Mouse (Mus musculus) C2C12 (cell line): ENCODE data around the gene Pld6. TPM values are rescaled to one million over a fixed set of nuclear protein-coding genes. Genes with fewer than 3 reads are reported as not detected.
A peak's percentile ranks its signal among the peaks of the same experiment; 100 is the strongest.

Experiments
- H3K27me3 ChIP-seq: one replicate; pipeline ENCODE4 v1.6.1; 2011; ENCODE audit not compliant: control insufficient read depth, insufficient read depth, insufficient read length
- H3K36me3 ChIP-seq: one replicate; pipeline ENCODE4 v1.6.1; 2011; ENCODE audit not compliant: control insufficient read depth, insufficient read depth
- H3K4me3 ChIP-seq: one replicate; pipeline ENCODE4 v1.5.1; 2011; ENCODE audit warnings: mild to moderate bottlenecking, control low read depth; ENCODE audit not compliant: poor library complexity, insufficient read depth, severe bottlenecking
- H3K79me2 ChIP-seq: one replicate; pipeline ENCODE4 v1.6.1; 2011; ENCODE audit not compliant: control insufficient read depth, insufficient read depth
- H3K79me3 ChIP-seq: one replicate; pipeline ENCODE4 v1.6.1; 2011; ENCODE audit warnings: low read depth, control low read depth
- H3ac ChIP-seq: one replicate; pipeline ENCODE3; 2011; ENCODE audit warnings: low read depth; ENCODE audit not compliant: control insufficient read depth, insufficient read length
- CEBPB ChIP-seq: IDR thresholded peaks from one replicate; pipeline ENCODE4 v1.6.1; 2011; ENCODE audit warnings: low read depth, mild to moderate bottlenecking, control low read depth, moderate library complexity
- CTCF ChIP-seq: IDR thresholded peaks from one replicate; pipeline ENCODE4 v1.5.1; 2011; ENCODE audit not compliant: control insufficient read depth, insufficient read depth, insufficient read length
- FOSL1 ChIP-seq: IDR thresholded peaks from one replicate; pipeline ENCODE4 v1.8.0; 2011; ENCODE audit warnings: mild to moderate bottlenecking, low read length; ENCODE audit not compliant: poor library complexity, insufficient read depth, severe bottlenecking
- MAX ChIP-seq: IDR thresholded peaks from one replicate; pipeline ENCODE4 v1.6.1; 2011; ENCODE audit warnings: mild to moderate bottlenecking, control low read depth
- MYOD1 ChIP-seq: IDR thresholded peaks from one replicate; pipeline ENCODE4 v1.6.1; 2011; ENCODE audit warnings: low read depth; ENCODE audit not compliant: control insufficient read depth, insufficient read length
- MYOG ChIP-seq: IDR thresholded peaks from one replicate; pipeline ENCODE4 v1.6.1; 2011; ENCODE audit not compliant: control insufficient read depth, insufficient read length; ENCODE audit errors: extremely low read depth
- USF1 ChIP-seq: IDR thresholded peaks from one replicate; pipeline ENCODE4 v1.6.1; 2011; ENCODE audit warnings: low read depth, mild to moderate bottlenecking, control low read depth, moderate library complexity
- polyA plus RNA-seq: library from polyadenylated mRNA; unstranded; fragments of >200 nt; fragmentation: generic; extraction: Trizol; gene quantifications from one replicate; pipeline ENCODE4 v1.2.1, GENCODE M21; 2012; ENCODE audit warnings: missing spikeins

The Pld6 gene
- polyA plus RNA-seq, 1 experiment, result 0.02 TPM

- Histone ChIP-seq H3ac (peak overlapping the region; percentile 75), H3K4me3 (peak overlapping the region; percentile 79), H3K79me3 (peaks cover 2% of the 10 kb centered on the region), H3K36me3 (peaks cover 28% of the 10 kb centered on the region), H3K27me3 (no peaks in the 10 kb centered on the region), H3K79me2 (peaks cover 26% of the 10 kb centered on the region)
- no peak for TF ChIP-seq CTCF
- no peak for TF ChIP-seq MYOG
- no peak for TF ChIP-seq FOSL1
- no peak for TF ChIP-seq MYOD1
- TF ChIP-seq USF1, result no peak
- TF ChIP-seq MAX, result no peak
- no peak for TF ChIP-seq CEBPB
Measured at GRCm38 (mm10) chr11:59808170-59808960, 20.9 kb upstream of the Pld6 start.

- H3ac ChIP-seq, result no peak overlapping the region
- no peaks in the 10 kb centered on the region for H3K27me3 ChIP-seq
- peaks cover 26% of the 10 kb centered on the region for H3K79me2 ChIP-seq
- H3K4me3 ChIP-seq, result no peak overlapping the region
- peaks cover 2% of the 10 kb centered on the region for H3K79me3 ChIP-seq
- TF ChIP-seq CTCF, result no peak
- H3K36me3 ChIP-seq, result peaks cover 45% of the 10 kb centered on the region
Measured at GRCm38 (mm10) chr11:59805656-59806055, 18.2 kb upstream of the Pld6 start.

- TF ChIP-seq MYOD1 (peak; percentile 63), MYOG (no peak), USF1 (no peak), FOSL1 (no peak)
- Histone ChIP-seq H3K79me2 (peaks cover 26% of the 10 kb centered on the region), H3K27me3 (no peaks in the 10 kb centered on the region), H3K36me3 (peaks cover 49% of the 10 kb centered on the region), H3ac (no peak overlapping the region), H3K4me3 (no peak overlapping the region), H3K79me3 (peaks cover 2% of the 10 kb centered on the region)
Measured at GRCm38 (mm10) chr11:59805256-59805655, 17.8 kb upstream of the Pld6 start.

GRCm38 (mm10) chr11:59804409-59805110, 17.1 kb upstream of the Pld6 start:
- peaks cover 2% of the 10 kb centered on the region for H3K79me3 ChIP-seq
- no peak overlapping the region for H3ac ChIP-seq
- H3K79me2 ChIP-seq, result peaks cover 25% of the 10 kb centered on the region
- no peak overlapping the region for H3K4me3 ChIP-seq
- H3K27me3 ChIP-seq, result no peaks in the 10 kb centered on the region
- no peak for TF ChIP-seq MYOD1
- peak; percentile 6 for TF ChIP-seq CTCF
- H3K36me3 ChIP-seq, result peaks cover 56% of the 10 kb centered on the region

- Histone ChIP-seq H3K36me3 (peaks cover 65% of the 10 kb centered on the region), H3ac (no peak overlapping the region)
- TF ChIP-seq CEBPB (no peak), USF1 (no peak), CTCF (no peak), MYOG (no peak), MAX (no peak), MYOD1 (no peak), FOSL1 (no peak)
Measured at GRCm38 (mm10) chr11:59803516-59803915, 16.1 kb upstream of the Pld6 start.

GRCm38 (mm10) chr11:59801881-59802280, 14.4 kb upstream of the Pld6 start:
- peaks cover 73% of the 10 kb centered on the region for H3K36me3 ChIP-seq
- H3ac ChIP-seq, result no peak overlapping the region
- H3K4me3 ChIP-seq, result no peak overlapping the region
- H3K79me2 ChIP-seq, result no peaks in the 10 kb centered on the region
- TF ChIP-seq MYOD1 (no peak), CEBPB (no peak), FOSL1 (no peak), USF1 (no peak), CTCF (no peak), MAX (no peak), MYOG (no peak)
- H3K27me3 ChIP-seq, result no peaks in the 10 kb centered on the region
- no peaks in the 10 kb centered on the region for H3K79me3 ChIP-seq

More at GRCm38 (mm10) chr11:59803516-59803915, 16.1 kb upstream of the Pld6 start:
- no peaks in the 10 kb centered on the region for H3K79me3 ChIP-seq
- H3K79me2 ChIP-seq, result peaks cover 15% of the 10 kb centered on the region
- H3K27me3 ChIP-seq, result no peaks in the 10 kb centered on the region
- H3K4me3 ChIP-seq, result no peak overlapping the region
